Mouse (Mus musculus): Measurements from ENCODE around the gene Tmem130.

The Tmem130 gene

GRCm38 (mm10) chr5:144733953-144734352 lies 27.7 kb downstream of the Tmem130 start:
- peak in 1 of 2 experiments; percentile 43 for DNase-seq (ENCODE audit: low spot score in 2 of 2)

GRCm38 (mm10) chr5:144729216-144729615 lies 32.4 kb downstream of the Tmem130 start:
- DNase-seq (ENCODE audit: low spot score in 2 of 2) = no peak

GRCm38 (mm10) chr5:144728237-144728636 lies 33.4 kb downstream of the Tmem130 start:
- DNase-seq (ENCODE audit: low spot score in 2 of 2) = no peak

- peak; percentile 50 to 55 for DNase-seq (ENCODE audit: low spot score in 2 of 2)
These were observed 34.5 kb downstream of the Tmem130 start for GRCm38 (mm10) chr5:144727119-144727518.

GRCm38 (mm10) chr5:144725554-144725953 lies 36.1 kb downstream of the Tmem130 start:
- no peak for DNase-seq (ENCODE audit: low spot score in 2 of 2)

GRCm38 (mm10) chr5:144724926-144725325 lies 36.7 kb downstream of the Tmem130 start:
- DNase-seq (ENCODE audit: low spot score in 2 of 2) = no peak

GRCm38 (mm10) chr5:144720281-144720680 lies 41.3 kb downstream of the Tmem130 start:
- DNase-seq (ENCODE audit: low spot score in 2 of 2) = peak in 1 of 2 experiments; percentile 51

- DNase-seq (ENCODE audit: low spot score in 2 of 2) = peak; percentile 63 to 76
These were observed 41.8 kb downstream of the Tmem130 start for GRCm38 (mm10) chr5:144719781-144720180.

- no peak for DNase-seq (ENCODE audit: low spot score in 2 of 2)
These were observed 44.4 kb downstream of the Tmem130 start for GRCm38 (mm10) chr5:144717186-144717585.

GRCm38 (mm10) chr5:144713371-144713770 lies 48.2 kb downstream of the Tmem130 start:
- DNase-seq (ENCODE audit: low spot score in 2 of 2) = no peak

GRCm38 (mm10) chr5:144707603-144708002 lies 54.0 kb downstream of the Tmem130 start:
- DNase-seq (ENCODE audit: low spot score in 2 of 2) = peak; percentile 26 to 65

- DNase-seq (ENCODE audit: low spot score in 2 of 2) = no peak
These were observed 57.9 kb downstream of the Tmem130 start for GRCm38 (mm10) chr5:144703464-144704368.

- DNase-seq (ENCODE audit: low spot score in 2 of 2) = no peak
These were observed 66.1 kb downstream of the Tmem130 start for GRCm38 (mm10) chr5:144695289-144696060.

- DNase-seq (ENCODE audit: low spot score in 2 of 2) = no peak
These were observed 67.5 kb downstream of the Tmem130 start for GRCm38 (mm10) chr5:144694161-144694560.

GRCm38 (mm10) chr5:144691421-144691820 lies 70.2 kb downstream of the Tmem130 start:
- DNase-seq (ENCODE audit: low spot score in 2 of 2) = no peak

- no peak for DNase-seq (ENCODE audit: low spot score in 2 of 2)
These were observed 73.2 kb downstream of the Tmem130 start for GRCm38 (mm10) chr5:144688371-144688770.
